Comparison of ENCODE assay signal across 14 mouse cellular contexts in the genomic region with DNA sequence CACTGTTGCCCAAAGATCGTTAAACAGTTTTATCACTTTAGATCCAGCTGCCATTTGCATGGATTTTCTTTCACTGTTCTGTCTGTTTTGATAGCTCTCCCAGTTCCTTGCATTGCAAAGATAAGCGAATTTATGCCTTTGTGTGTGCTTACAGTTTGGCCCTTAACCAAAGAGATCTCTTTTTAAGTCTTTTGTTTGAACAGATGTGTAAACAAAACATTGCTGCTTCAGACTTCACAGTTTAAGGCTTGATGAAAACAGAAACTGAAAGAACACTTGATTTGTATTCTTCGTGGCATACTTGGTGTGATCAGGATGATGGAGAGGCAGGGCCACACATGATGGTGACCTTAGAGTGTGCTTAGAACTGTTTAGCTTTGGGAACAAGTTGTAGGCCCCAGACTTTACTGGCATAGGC.
DNase-seq lines count a peak whose midpoint lies in the region; ATAC-seq and TF ChIP-seq lines count a peak whose summit lies in the region.
"Had no signal": no experiment of that assay in that cellular context is flagged by ENCODE, and none has a peak within 500 bp of the region (broad histone marks: within the 10 kb centered on the region; RNA-seq: fewer than 3 reads in every experiment).

No protein-coding gene starts in this region.

- ATAC-seq in G1E (ENCODE audit: extremely low read depth, insufficient number of reproducible peaks, low FRiP score, poor library complexity, severe bottlenecking), result peak; percentile 88
- ATAC-seq in intestine, embryonic 15.5 days, result no peak
- ATAC-seq in megakaryocyte-erythroid progenitor cell, adult 5-6 weeks (replicated peaks; ENCODE audit: low FRiP score, low TSS enrichment, poor library complexity, severe bottlenecking), result peak; percentile 87
- ATAC-seq in midbrain, embryonic 14.5 days (ENCODE audit: low FRiP score, low TSS enrichment), result no peak

- no peaks in the 10 kb centered on the region for H3K9me3 ChIP-seq in G1E (replicated peaks)
- H3K9me3 ChIP-seq in intestine, embryonic 15.5 days, result no peaks in the 10 kb centered on the region
- H3K9me3 ChIP-seq in midbrain, embryonic 14.5 days (ENCODE audit: control insufficient read depth, low read length), result no peaks in the 10 kb centered on the region
- H3K9me3 ChIP-seq: limb, embryonic 15.5 days had no signal

- no peak overlapping the region for H3K4me2 ChIP-seq in intestine, embryonic 15.5 days (replicated peaks)
- no peak overlapping the region for H3K4me2 ChIP-seq in midbrain, embryonic 14.5 days (ENCODE audit: low read length)
- H3K4me2 ChIP-seq: limb, embryonic 15.5 days had no signal

- DNase-seq in liver, adult 2 months (ENCODE audit: extremely low read depth, low read depth, low spot score), result peak; percentile 44
- DNase-seq in liver, result no peak
- no peak for DNase-seq in G1E (ENCODE audit: low spot score)
- DNase-seq in midbrain, embryonic 14.5 days, result no peak
- DNase-seq in ovary, postnatal 36 days (ENCODE audit: low spot score), result no peak
- no peak for DNase-seq in gastrocnemius, adult 2 months
- DNase-seq: adrenal gland, postnatal 10 days; B cell, adult 2 months; heart, adult 2 months; heart, postnatal 14 days; kidney, adult 18-20 months had no signal

- TF ChIP-seq CTCF in liver, adult 2 months (IDR thresholded peaks at IDR 0.05; ENCODE audit: low read depth, low read length), result no peak
- TF ChIP-seq CTCF in G1E (IDR thresholded peaks at IDR 0.05; ENCODE audit: low read depth, low read length), result no peak
- TF ChIP-seq CTCF in gastrocnemius, adult 2 months (IDR thresholded peaks at IDR 0.05), result no peak

- H3K4me3 ChIP-seq in liver, adult 2 months (ENCODE audit: insufficient read depth, low read depth, low read length), result no peak overlapping the region
- H3K4me3 ChIP-seq in G1E (ENCODE audit: low read depth, low read length), result peak overlapping the region; percentile 53; the same call in 1 of the 2 replicates
- H3K4me3 ChIP-seq in intestine, embryonic 15.5 days (replicated peaks), result no peak overlapping the region
- H3K4me3 ChIP-seq in midbrain, embryonic 14.5 days (replicated peaks; ENCODE audit: low read depth, low read length), result no peak overlapping the region
- no peak overlapping the region for H3K4me3 ChIP-seq in gastrocnemius, adult 2 months
- H3K4me3 ChIP-seq: heart, adult 2 months; limb, embryonic 15.5 days had no signal

- H3K36me3 ChIP-seq in liver, adult 2 months (ENCODE audit: control insufficient read depth, insufficient read depth, low read length), result peaks cover 4% of the 10 kb centered on the region; the same call in 1 of the 2 replicates
- peaks cover 45% of the 10 kb centered on the region for H3K36me3 ChIP-seq in G1E (replicated peaks)
- H3K36me3 ChIP-seq in intestine, embryonic 15.5 days, result no peaks in the 10 kb centered on the region
- no peaks in the 10 kb centered on the region for H3K36me3 ChIP-seq in midbrain, embryonic 14.5 days (ENCODE audit: control insufficient read depth, insufficient read depth, low read length)

- TF ChIP-seq POLR2A in liver, adult 2 months (IDR thresholded peaks at IDR 0.05; ENCODE audit: extremely low read depth, insufficient read depth, low read length), result no peak

- intact Hi-C loops in gastrocnemius, adult 2 months (cut with DNase I), result no loop called here

- no peaks in the 10 kb centered on the region for H3K79me2 ChIP-seq in liver, adult 2 months (ENCODE audit: control insufficient read depth, insufficient read depth, low read length)

- H3K9ac ChIP-seq in liver, adult 2 months (ENCODE audit: low read depth, low read length), result no peak overlapping the region
- H3K9ac ChIP-seq in intestine, embryonic 15.5 days, result no peak overlapping the region
- no peak overlapping the region for H3K9ac ChIP-seq in midbrain, embryonic 14.5 days (replicated peaks; ENCODE audit: low read length)
- H3K9ac ChIP-seq: limb, embryonic 15.5 days had no signal

- no peak overlapping the region for H3K27ac ChIP-seq in liver, adult 2 months (replicated peaks; ENCODE audit: insufficient read depth, low read depth, low read length)
- H3K27ac ChIP-seq in intestine, embryonic 15.5 days, result 0 out of 2 replicates have a peak overlapping the region, but pooled peaks have one; percentile 29
- no peak overlapping the region for H3K27ac ChIP-seq in midbrain, embryonic 14.5 days (replicated peaks; ENCODE audit: low read depth, low read length)
- H3K27ac ChIP-seq in gastrocnemius, adult 2 months, result no peak overlapping the region
- H3K27ac ChIP-seq: heart, adult 2 months; limb, embryonic 15.5 days had no signal

- H3K27me3 ChIP-seq in liver, adult 2 months (ENCODE audit: control insufficient read depth, insufficient read depth, low read length), result no peaks in the 10 kb centered on the region
- H3K27me3 ChIP-seq in G1E (ENCODE audit: insufficient read depth, low read length), result no peaks in the 10 kb centered on the region
- H3K27me3 ChIP-seq in intestine, embryonic 15.5 days (replicated peaks), result no peaks in the 10 kb centered on the region
- H3K27me3 ChIP-seq in midbrain, embryonic 14.5 days (ENCODE audit: control insufficient read depth, insufficient read depth, low read length), result no peaks in the 10 kb centered on the region
- H3K27me3 ChIP-seq: limb, embryonic 15.5 days had no signal

- H3K4me1 ChIP-seq in liver, adult 2 months (ENCODE audit: control insufficient read depth, insufficient read depth, low read length), result peaks cover 5% of the 10 kb centered on the region; the same call in 1 of the 2 replicates
- H3K4me1 ChIP-seq in G1E (ENCODE audit: insufficient read depth, low read depth, low read length), result peaks cover 49% of the 10 kb centered on the region
- no peaks in the 10 kb centered on the region for H3K4me1 ChIP-seq in intestine, embryonic 15.5 days (replicated peaks)
- no peaks in the 10 kb centered on the region for H3K4me1 ChIP-seq in midbrain, embryonic 14.5 days (ENCODE audit: control insufficient read depth, insufficient read depth, low read length)

- 27% methylated on average over 3 of the region's 3 CpGs for WGBS in liver, adult 2 months
- WGBS in intestine, embryonic 15.5 days, result 47% methylated on average over 3 of the region's 3 CpGs
- 73% methylated on average over 3 of the region's 3 CpGs for WGBS in midbrain, embryonic 14.5 days

Comparison
In these comparisons a context has a peak if more than half of its experiments do, and no peak if none do; other contexts are left out.
1. ATAC-seq: peak in G1E (single experiment) and megakaryocyte-erythroid progenitor cell, adult 5-6 weeks (single experiment); none in intestine, embryonic 15.5 days (single experiment) and midbrain, embryonic 14.5 days (single experiment).